32 mouse cellular contexts compared by ENCODE assay signal in genomic region chr17:56833381-56833780, GRCm38 (mm10). TPM values are rescaled to one million over a fixed set of nuclear protein-coding genes. Genes with fewer than 3 reads are reported as not detected.
DNase-seq lines count a peak whose midpoint lies in the region; ATAC-seq lines count a peak whose summit lies in the region.
"Had no signal": no experiment of that assay in that cellular context is flagged by ENCODE, and none has a peak within 500 bp of the region (broad histone marks: within the 10 kb centered on the region; RNA-seq: fewer than 3 reads in every experiment).

No protein-coding gene starts in this region.

- peaks cover 2% of the 10 kb centered on the region; the same call in 1 of the 2 replicates for H3K27me3 ChIP-seq in midbrain, embryonic 11.5 days (ENCODE audit: control insufficient read depth, insufficient read depth, low read length)
- peaks cover 24% of the 10 kb centered on the region for H3K27me3 ChIP-seq in midbrain, embryonic 13.5 days
- H3K27me3 ChIP-seq in heart, embryonic 10.5 days (ENCODE audit: insufficient read depth, poor library complexity, severe bottlenecking): peaks cover 60% of the 10 kb centered on the region

- ATAC-seq in midbrain, embryonic 11.5 days (ENCODE audit: low FRiP score): no peak
- no peak for ATAC-seq in midbrain, embryonic 13.5 days
- ATAC-seq: CD4-positive, CD25-positive, alpha-beta regulatory T cell, adult 4 months; forebrain, embryonic 14.5 days; forebrain, embryonic 16.5 days; Patski had no signal

- 95% methylated on average over 1 of the region's 1 CpGs for WGBS in midbrain, embryonic 11.5 days
- 94% methylated on average over 1 of the region's 1 CpGs for WGBS in midbrain, embryonic 13.5 days
- WGBS in heart, embryonic 10.5 days: 88% methylated on average over 1 of the region's 1 CpGs

- H3K4me1 ChIP-seq in midbrain, embryonic 11.5 days (ENCODE audit: control insufficient read depth, insufficient read depth, low read length): peaks cover 13% of the 10 kb centered on the region
- peaks cover 22% of the 10 kb centered on the region for H3K4me1 ChIP-seq in midbrain, embryonic 13.5 days (replicated peaks)
- H3K4me1 ChIP-seq in heart, embryonic 10.5 days: peaks cover 18% of the 10 kb centered on the region

- H3K36me3 ChIP-seq in midbrain, embryonic 11.5 days (ENCODE audit: control insufficient read depth, insufficient read depth, low read length): no peaks in the 10 kb centered on the region
- H3K36me3 ChIP-seq in midbrain, embryonic 13.5 days: no peaks in the 10 kb centered on the region
- H3K36me3 ChIP-seq in heart, embryonic 10.5 days: no peaks in the 10 kb centered on the region
- H3K36me3 ChIP-seq: embryonic facial prominence, embryonic 13.5 days; embryonic facial prominence, embryonic 15.5 days; forebrain, embryonic 10.5 days; forebrain, embryonic 12.5 days; G1E had no signal

- H3K4me2 ChIP-seq in midbrain, embryonic 11.5 days: no peak overlapping the region
- no peak overlapping the region for H3K4me2 ChIP-seq in midbrain, embryonic 13.5 days (replicated peaks)
- H3K4me2 ChIP-seq: embryonic facial prominence, embryonic 13.5 days; embryonic facial prominence, embryonic 15.5 days; forebrain, embryonic 12.5 days had no signal

- H3K4me3 ChIP-seq in midbrain, embryonic 11.5 days (ENCODE audit: low read depth, low read length): no peak overlapping the region
- H3K4me3 ChIP-seq in midbrain, embryonic 13.5 days (replicated peaks): no peak overlapping the region
- H3K4me3 ChIP-seq in heart, embryonic 10.5 days: no peak overlapping the region
- H3K4me3 ChIP-seq: embryonic facial prominence, embryonic 13.5 days; embryonic facial prominence, embryonic 15.5 days; erythroblast, embryonic 14.5 days; forebrain, embryonic 10.5 days; forebrain, embryonic 12.5 days had no signal

- H3K27ac ChIP-seq in midbrain, embryonic 11.5 days (ENCODE audit: low read depth, low read length): no peak overlapping the region
- H3K27ac ChIP-seq in midbrain, embryonic 13.5 days: no peak overlapping the region
- no peak overlapping the region for H3K27ac ChIP-seq in heart, embryonic 10.5 days
- H3K27ac ChIP-seq: embryonic facial prominence, embryonic 13.5 days; embryonic facial prominence, embryonic 15.5 days; forebrain, embryonic 10.5 days; forebrain, embryonic 12.5 days had no signal

- H3K9ac ChIP-seq in midbrain, embryonic 11.5 days (ENCODE audit: low read length): no peak overlapping the region
- H3K9ac ChIP-seq in midbrain, embryonic 13.5 days (replicated peaks): no peak overlapping the region
- H3K9ac ChIP-seq: embryonic facial prominence, embryonic 13.5 days; embryonic facial prominence, embryonic 15.5 days; forebrain, embryonic 12.5 days had no signal

- H3K9me3 ChIP-seq in midbrain, embryonic 11.5 days (ENCODE audit: control insufficient read depth, low read length): no peaks in the 10 kb centered on the region
- H3K9me3 ChIP-seq in midbrain, embryonic 13.5 days: no peaks in the 10 kb centered on the region
- no peaks in the 10 kb centered on the region for H3K9me3 ChIP-seq in heart, embryonic 10.5 days
- H3K9me3 ChIP-seq: embryonic facial prominence, embryonic 13.5 days; embryonic facial prominence, embryonic 15.5 days; forebrain, embryonic 10.5 days; forebrain, embryonic 12.5 days; G1E had no signal

- DNase-seq in midbrain, embryonic 11.5 days (ENCODE audit: low spot score, missing footprints): peak; percentile 8
- DNase-seq in ES-CJ7 (ENCODE audit: low read depth, low spot score) (peak; percentile 96), R1 (ENCODE audit: low read depth, low spot score) (peak; percentile 96), ZHBTc4 (ENCODE audit: low read depth, low spot score) (peak; percentile 91)
- DNase-seq in heart, adult 9 months (ENCODE audit: low spot score in 2 of 2): no peak
- no peak for DNase-seq in heart, postnatal 25 days (ENCODE audit: low spot score)
- DNase-seq in heart, embryonic 10.5 days (ENCODE audit: low spot score): no peak
- DNase-seq: adrenal gland, adult 2 months; adrenal gland, postnatal 10 days; adrenal gland, postnatal 25 days; B cell, adult 2 months; cerebellum, adult 11-12 months; cerebellum, adult 2 months; cerebellum, adult 9-10 months; cerebellum, postnatal 14 days; cerebellum, postnatal 36 days; embryo, embryonic 11 days had no signal

- intact Hi-C loops in heart, postnatal 25 days (cut with DNase I): loop anchor here (5.0 kb wide), 1 partner anchor 66 kb away; no protein-coding TSS in a partner anchor

RNA-seq across cellular contexts. Expression of gene Rfx2, which starts 2.6 kb away (rescaled TPM):
- 4.6 and 4.8 TPM in 2 replicates for polyA plus RNA-seq in midbrain, embryonic 11.5 days (2014; fragmentation: Nextera tagmentation; extraction: Ambion mirVana)
- 4.0 and 6.3 TPM in 2 replicates for polyA plus RNA-seq in midbrain, embryonic 13.5 days (2015; fragmentation: Nextera tagmentation; extraction: Ambion mirVana)
- total RNA-seq in heart, postnatal 25 days (2021): 1 to 10 TPM; 3.2 to 4.6 TPM
- 4.0 and 4.8 TPM in 2 replicates for polyA plus RNA-seq in heart, embryonic 10.5 days (2016; fragmentation: Nextera tagmentation; extraction: Ambion mirVana)

RNA-seq across cellular contexts. Expression of gene Acsbg2, which starts 40.9 kb away (rescaled TPM):
- polyA plus RNA-seq in midbrain, embryonic 11.5 days (2014; fragmentation: Nextera tagmentation; extraction: Ambion mirVana): not detected in 2 replicates
- not detected in 2 replicates for polyA plus RNA-seq in midbrain, embryonic 13.5 days (2015; fragmentation: Nextera tagmentation; extraction: Ambion mirVana)
- total RNA-seq in heart, postnatal 25 days (2021): not detected
- not detected in 2 replicates for polyA plus RNA-seq in heart, embryonic 10.5 days (2016; fragmentation: Nextera tagmentation; extraction: Ambion mirVana)
- total RNA-seq: CH12.LX; common myeloid progenitor, adult 5-6 weeks had no signal
- polyA plus RNA-seq: brain, embryonic 14.5 days; embryonic facial prominence, embryonic 11.5 days; embryonic facial prominence, embryonic 13.5 days; erythroblast, embryonic 14.5 days; forebrain, embryonic 10.5 days; forebrain, embryonic 12.5 days; forebrain, embryonic 14.5 days; forebrain, embryonic 16.5 days; G1E; Patski had no signal

RNA-seq across cellular contexts. Expression of gene 1700061G19Rik, which starts 41.9 kb away (rescaled TPM):
- 0.11 and 0.25 TPM in 2 replicates for polyA plus RNA-seq in midbrain, embryonic 11.5 days (2014; fragmentation: Nextera tagmentation; extraction: Ambion mirVana)
- polyA plus RNA-seq in midbrain, embryonic 13.5 days (2015; fragmentation: Nextera tagmentation; extraction: Ambion mirVana): 0.43 and 0.74 TPM in 2 replicates
- not detected for total RNA-seq in heart, postnatal 25 days (2021)
- polyA plus RNA-seq in heart, embryonic 10.5 days (2016; fragmentation: Nextera tagmentation; extraction: Ambion mirVana): 0.33 and 0.40 TPM in 2 replicates
- polyA plus RNA-seq: cerebellum, adult 2 months; erythroblast, embryonic 14.5 days; G1E; Patski had no signal

Comparison
In these comparisons a context has a peak if more than half of its experiments do, and no peak if none do; other contexts are left out.
1. DNase-seq: peak in midbrain, embryonic 11.5 days (single experiment), ES-CJ7 (single experiment), R1 (single experiment) and ZHBTc4 (single experiment); none in heart, adult 9 months (0 of 2), heart, postnatal 25 days (single experiment) and heart, embryonic 10.5 days (single experiment).